Mouse (Mus musculus): Measurements from ENCODE around the gene Nags. TPM values are rescaled to one million over a fixed set of nuclear protein-coding genes. Genes with fewer than 3 reads are reported as not detected.
A peak's percentile ranks its signal among the peaks of the same experiment; 100 is the strongest.

Nags gene
- polyA plus RNA-seq, 1 experiment from 2014 or later: 0.20 TPM

DNA sequence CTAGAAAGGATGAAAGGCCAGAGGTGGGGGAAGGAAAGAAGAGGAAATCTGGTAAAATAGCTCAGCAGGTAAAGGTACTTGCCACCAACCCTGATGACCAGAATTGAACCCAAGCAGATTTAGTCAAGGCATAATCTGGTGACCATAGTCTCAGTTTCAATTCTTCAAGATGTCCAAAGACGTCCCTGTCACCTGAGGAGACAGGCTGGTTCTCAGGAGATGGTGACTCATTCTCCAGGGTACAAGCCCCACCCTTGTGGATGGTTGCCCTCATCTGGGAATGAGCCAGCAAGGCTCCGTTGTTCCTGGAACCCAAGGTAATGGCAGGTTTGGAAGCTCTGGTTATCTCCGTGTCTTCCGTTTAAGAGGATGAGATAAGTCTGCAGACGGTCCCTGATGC is 33.7 kb upstream of the Nags start:
- no peaks in the 10 kb centered on the region for H3K9me3 ChIP-seq (replicated peaks; ENCODE audit: control insufficient read depth, low read length, poor library complexity, severe bottlenecking)
- ATAC-seq: no peak
- H3K36me3 ChIP-seq (ENCODE audit: control insufficient read depth, insufficient read depth, low read length): no peaks in the 10 kb centered on the region
- no peak overlapping the region for H3K4me2 ChIP-seq (ENCODE audit: low read length)
- whole genome bisulfite sequencing: 86% methylated on average over 5 of the region's 5 CpGs
- no peak overlapping the region for H3K9ac ChIP-seq (ENCODE audit: low read depth, low read length)
- H3K27me3 ChIP-seq (ENCODE audit: control insufficient read depth, insufficient read depth, low read depth, low read length): peaks cover 27% of the 10 kb centered on the region
- H3K4me1 ChIP-seq (ENCODE audit: control insufficient read depth, insufficient read depth, low read length): peaks cover 2% of the 10 kb centered on the region; the same call in 1 of the 2 replicates
- H3K4me3 ChIP-seq (ENCODE audit: low read depth, low read length): no peak overlapping the region
- no peak overlapping the region for H3K27ac ChIP-seq (ENCODE audit: low read length)

- no peak overlapping the region for H3K9ac ChIP-seq (ENCODE audit: low read depth, low read length)
- no peaks in the 10 kb centered on the region for H3K9me3 ChIP-seq (replicated peaks; ENCODE audit: control insufficient read depth, low read length, poor library complexity, severe bottlenecking)
- no peaks in the 10 kb centered on the region for H3K36me3 ChIP-seq (ENCODE audit: control insufficient read depth, insufficient read depth, low read length)
- H3K27me3 ChIP-seq (ENCODE audit: control insufficient read depth, insufficient read depth, low read depth, low read length): no peaks in the 10 kb centered on the region
- H3K27ac ChIP-seq (ENCODE audit: low read length): no peak overlapping the region
- no peak overlapping the region for H3K4me3 ChIP-seq (ENCODE audit: low read depth, low read length)
- H3K4me1 ChIP-seq (ENCODE audit: control insufficient read depth, insufficient read depth, low read length): no peaks in the 10 kb centered on the region
- WGBS: 83% methylated on average over 8 of the region's 8 CpGs
- no peak for ATAC-seq
- H3K4me2 ChIP-seq (ENCODE audit: low read length): no peak overlapping the region
Measured at GRCm38 (mm10) chr11:102116241-102116640, 29.1 kb upstream of the Nags start.

- Histone ChIP-seq H3K27ac (ENCODE audit: low read length) (no peak overlapping the region), H3K9me3 (replicated peaks; ENCODE audit: control insufficient read depth, low read length, poor library complexity, severe bottlenecking) (no peaks in the 10 kb centered on the region), H3K9ac (ENCODE audit: low read depth, low read length) (no peak overlapping the region), H3K27me3 (ENCODE audit: control insufficient read depth, insufficient read depth, low read depth, low read length) (no peaks in the 10 kb centered on the region), H3K4me2 (ENCODE audit: low read length) (no peak overlapping the region), H3K4me3 (ENCODE audit: low read depth, low read length) (no peak overlapping the region), H3K36me3 (ENCODE audit: control insufficient read depth, insufficient read depth, low read length) (no peaks in the 10 kb centered on the region), H3K4me1 (ENCODE audit: control insufficient read depth, insufficient read depth, low read length) (no peaks in the 10 kb centered on the region)
- ATAC-seq: no peak
- WGBS: 89% methylated on average over 6 of the region's 6 CpGs
Measured at GRCm38 (mm10) chr11:102117386-102117785, 27.9 kb upstream of the Nags start.

GRCm38 (mm10) chr11:102134516-102134915 is 10.8 kb upstream of the Nags start:
- no peak overlapping the region for H3K4me2 ChIP-seq (ENCODE audit: low read length)
- H3K4me1 ChIP-seq (ENCODE audit: control insufficient read depth, insufficient read depth, low read length): peaks cover 4% of the 10 kb centered on the region; the same call in 1 of the 2 replicates
- H3K36me3 ChIP-seq (ENCODE audit: control insufficient read depth, insufficient read depth, low read length): no peaks in the 10 kb centered on the region
- no peak overlapping the region for H3K4me3 ChIP-seq (ENCODE audit: low read depth, low read length)
- whole genome bisulfite sequencing: 17% methylated on average over 4 of the region's 4 CpGs
- no peak for ATAC-seq
- H3K27me3 ChIP-seq (ENCODE audit: control insufficient read depth, insufficient read depth, low read depth, low read length): no peaks in the 10 kb centered on the region; the same call in 1 of the 2 replicates
- H3K9ac ChIP-seq (ENCODE audit: low read depth, low read length): no peak overlapping the region
- H3K9me3 ChIP-seq (replicated peaks; ENCODE audit: control insufficient read depth, low read length, poor library complexity, severe bottlenecking): no peaks in the 10 kb centered on the region
- H3K27ac ChIP-seq (ENCODE audit: low read length): no peak overlapping the region

GRCm38 (mm10) chr11:102137625-102138446 is 7.5 kb upstream of the Nags start:
- Histone ChIP-seq H3K27ac (ENCODE audit: low read length) (no peak overlapping the region), H3K27me3 (ENCODE audit: control insufficient read depth, insufficient read depth, low read depth, low read length) (peaks cover 3% of the 10 kb centered on the region; the same call in 1 of the 2 replicates), H3K4me1 (ENCODE audit: control insufficient read depth, insufficient read depth, low read length) (peaks cover 4% of the 10 kb centered on the region; the same call in 1 of the 2 replicates), H3K9ac (ENCODE audit: low read depth, low read length) (no peak overlapping the region), H3K36me3 (ENCODE audit: control insufficient read depth, insufficient read depth, low read length) (no peaks in the 10 kb centered on the region), H3K4me3 (ENCODE audit: low read depth, low read length) (peak overlapping the region; percentile 15; the same call in 1 of the 2 replicates), H3K9me3 (replicated peaks; ENCODE audit: control insufficient read depth, low read length, poor library complexity, severe bottlenecking) (no peaks in the 10 kb centered on the region), H3K4me2 (ENCODE audit: low read length) (peak overlapping the region; percentile 56)
- WGBS: 47% methylated on average over 13 of the region's 13 CpGs
- no peak for ATAC-seq

- Histone ChIP-seq H3K4me3 (ENCODE audit: low read depth, low read length) (peak overlapping the region; percentile 15; the same call in 1 of the 2 replicates), H3K9ac (ENCODE audit: low read depth, low read length) (no peak overlapping the region), H3K4me1 (ENCODE audit: control insufficient read depth, insufficient read depth, low read length) (peaks cover 4% of the 10 kb centered on the region; the same call in 1 of the 2 replicates), H3K36me3 (ENCODE audit: control insufficient read depth, insufficient read depth, low read length) (no peaks in the 10 kb centered on the region), H3K9me3 (replicated peaks; ENCODE audit: control insufficient read depth, low read length, poor library complexity, severe bottlenecking) (no peaks in the 10 kb centered on the region), H3K27ac (ENCODE audit: low read length) (no peak overlapping the region), H3K4me2 (ENCODE audit: low read length) (peak overlapping the region; percentile 56), H3K27me3 (ENCODE audit: control insufficient read depth, insufficient read depth, low read depth, low read length) (peaks cover 3% of the 10 kb centered on the region; the same call in 1 of the 2 replicates)
- ATAC-seq: 0 out of 2 replicates have a peak, but pooled peaks have one; percentile 60
- WGBS: under 1% methylated on average over 18 of the region's 18 CpGs
Measured at GRCm38 (mm10) chr11:102138447-102138740, 6.9 kb upstream of the Nags start.

GRCm38 (mm10) chr11:102140508-102140907 is 4.8 kb upstream of the Nags start:
- ATAC-seq: no peak
- 5% methylated on average over 5 of the region's 5 CpGs for WGBS
- Histone ChIP-seq H3K27me3 (ENCODE audit: control insufficient read depth, insufficient read depth, low read depth, low read length) (peaks cover 21% of the 10 kb centered on the region), H3K9ac (ENCODE audit: low read depth, low read length) (no peak overlapping the region), H3K27ac (ENCODE audit: low read length) (no peak overlapping the region), H3K36me3 (ENCODE audit: control insufficient read depth, insufficient read depth, low read length) (no peaks in the 10 kb centered on the region), H3K4me2 (ENCODE audit: low read length) (no peak overlapping the region), H3K4me3 (ENCODE audit: low read depth, low read length) (no peak overlapping the region), H3K4me1 (ENCODE audit: control insufficient read depth, insufficient read depth, low read length) (peaks cover 1% of the 10 kb centered on the region), H3K9me3 (replicated peaks; ENCODE audit: control insufficient read depth, low read length, poor library complexity, severe bottlenecking) (no peaks in the 10 kb centered on the region)

DNA sequence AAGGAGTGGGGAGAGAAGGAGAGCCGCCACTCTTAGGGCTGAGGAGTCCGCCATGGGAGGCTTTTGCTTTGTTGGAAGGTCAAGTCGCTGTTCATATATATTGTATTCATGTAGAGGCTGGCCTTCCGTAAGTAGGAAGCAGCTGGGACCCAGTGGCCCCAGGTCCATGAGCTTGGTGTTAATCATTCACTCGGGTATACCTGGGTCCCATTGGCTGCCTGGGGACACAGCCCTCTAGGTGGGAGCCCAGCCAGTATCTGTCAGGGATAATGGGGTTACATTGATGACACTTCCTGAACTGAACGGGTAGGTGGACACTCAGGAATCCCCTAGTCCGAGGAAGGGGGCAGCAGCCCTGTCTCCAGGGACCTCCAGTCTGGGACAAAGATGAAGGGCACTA is 3.0 kb upstream of the Nags start:
- no peaks in the 10 kb centered on the region for H3K36me3 ChIP-seq (ENCODE audit: control insufficient read depth, insufficient read depth, low read length)
- H3K27me3 ChIP-seq (ENCODE audit: control insufficient read depth, insufficient read depth, low read depth, low read length): peaks cover 39% of the 10 kb centered on the region
- 65% methylated on average over 7 of the region's 7 CpGs for WGBS
- no peak for ATAC-seq
- no peak overlapping the region for H3K4me2 ChIP-seq (ENCODE audit: low read length)
- no peaks in the 10 kb centered on the region for H3K9me3 ChIP-seq (replicated peaks; ENCODE audit: control insufficient read depth, low read length, poor library complexity, severe bottlenecking)
- H3K4me1 ChIP-seq (ENCODE audit: control insufficient read depth, insufficient read depth, low read length): peaks cover 3% of the 10 kb centered on the region
- no peak overlapping the region for H3K4me3 ChIP-seq (ENCODE audit: low read depth, low read length)
- no peak overlapping the region for H3K9ac ChIP-seq (ENCODE audit: low read depth, low read length)
- H3K27ac ChIP-seq (ENCODE audit: low read length): no peak overlapping the region

- Histone ChIP-seq H3K27ac (ENCODE audit: low read length) (no peak overlapping the region), H3K4me3 (ENCODE audit: low read depth, low read length) (no peak overlapping the region), H3K4me2 (ENCODE audit: low read length) (peak overlapping the region; percentile 15; the same call in 1 of the 2 replicates), H3K27me3 (ENCODE audit: control insufficient read depth, insufficient read depth, low read depth, low read length) (peaks cover 61% of the 10 kb centered on the region), H3K9ac (ENCODE audit: low read depth, low read length) (no peak overlapping the region), H3K36me3 (ENCODE audit: control insufficient read depth, insufficient read depth, low read length) (no peaks in the 10 kb centered on the region), H3K4me1 (ENCODE audit: control insufficient read depth, insufficient read depth, low read length) (peaks cover 3% of the 10 kb centered on the region), H3K9me3 (replicated peaks; ENCODE audit: control insufficient read depth, low read length, poor library complexity, severe bottlenecking) (no peaks in the 10 kb centered on the region)
- no peak for ATAC-seq
- 24% methylated on average over 13 of the region's 13 CpGs for WGBS
Measured at GRCm38 (mm10) chr11:102144957-102145470, 299 bp upstream of the Nags start.
